Mouse (Mus musculus): ENCODE data around the gene Lce1f.
"Not testable (repeated sequence)": the region's sequence is repeated elsewhere in the genome, so short reads cannot be mapped to it uniquely, and the experiment has no call there.

Gene Lce1f

DNA sequence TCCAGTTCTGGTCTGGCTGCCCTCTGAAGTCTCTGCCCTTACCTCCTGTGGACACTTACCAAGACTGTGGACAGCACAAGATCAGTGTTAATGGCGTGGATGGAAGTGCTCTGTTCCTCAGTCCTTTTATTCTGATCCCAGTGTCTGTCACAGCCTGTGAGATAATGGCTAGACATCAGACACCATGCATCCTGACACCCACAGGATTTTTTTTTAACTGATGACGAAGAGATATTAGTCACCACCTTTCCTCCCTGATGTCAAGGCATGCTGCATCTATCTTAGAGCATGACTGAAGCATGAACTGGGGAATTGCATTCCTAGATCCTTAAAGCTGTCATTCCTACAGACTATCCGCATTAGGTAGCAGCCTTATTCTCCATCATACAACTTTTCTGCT, at the start of gene Lce1f:
Gene Lce1f (minus strand): TSS at position 101 of the 400 bp plus-strand sequence.
- no peak for DNase-seq (ENCODE audit: low read depth, low spot score)

DNA sequence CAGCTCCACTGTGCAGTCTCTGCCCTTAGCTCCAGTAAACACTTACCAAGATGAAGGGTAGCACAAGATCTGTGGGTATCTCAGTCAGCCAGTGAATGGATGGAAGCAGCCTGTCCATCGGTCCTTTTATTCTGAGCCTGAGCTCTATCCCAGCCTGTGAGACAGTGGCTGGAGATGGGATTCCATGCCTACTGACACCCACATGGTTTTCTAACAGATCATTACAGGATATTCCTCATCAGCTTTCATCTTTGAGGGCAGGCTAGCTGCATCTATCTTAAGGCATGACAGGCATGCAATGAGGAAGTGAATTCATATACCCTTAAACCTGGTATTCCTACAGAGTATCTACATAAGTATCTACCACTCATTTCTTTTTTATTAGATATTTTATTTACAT, 44.8 kb upstream of the Lce1f start, which contains the start of gene Lce1h:
Gene Lce1h (minus strand): TSS at position 101 of the 400 bp plus-strand sequence.
- DNase-seq (ENCODE audit: low read depth, low spot score), result no peak

DNA sequence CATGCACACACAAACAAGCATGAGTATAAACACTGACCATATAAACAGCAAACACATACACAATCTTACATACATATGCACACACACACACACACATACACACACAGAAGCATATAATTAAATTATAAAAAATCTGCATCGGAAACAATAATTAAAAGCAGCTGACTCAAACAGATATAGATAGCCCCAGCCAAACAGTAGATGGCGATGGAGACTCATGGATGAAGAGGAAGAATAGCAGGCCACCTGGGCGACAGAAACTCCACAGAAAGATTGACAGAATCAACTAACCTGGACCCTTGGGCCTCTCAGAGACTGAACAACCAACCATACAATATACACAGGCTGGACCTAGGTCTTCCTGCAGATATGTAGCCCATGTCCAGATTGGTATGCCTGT, 33.0 kb upstream of the Lce1f start:
- DNase-seq (ENCODE audit: low read depth, low spot score), result no peak

DNA sequence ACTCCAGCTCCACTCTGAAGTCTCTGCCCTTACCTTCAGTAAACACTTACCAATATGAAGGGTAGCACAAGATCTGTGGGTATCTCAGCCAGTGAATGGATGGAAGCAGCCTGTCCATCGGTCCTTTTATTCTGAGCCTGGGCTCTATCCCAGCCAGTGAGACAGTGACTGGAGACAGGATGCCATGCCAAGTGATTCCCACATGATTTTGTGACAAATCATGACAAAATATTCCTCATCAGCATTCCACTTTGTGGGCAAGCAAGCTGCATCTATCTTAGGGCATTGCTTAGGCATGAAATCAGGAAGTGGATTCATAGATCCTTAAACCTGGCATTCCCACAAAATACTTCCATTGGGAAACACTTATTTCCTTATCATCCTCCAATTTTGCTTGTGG, 32.1 kb upstream of the Lce1f start, which contains the start of gene Lce1g:
Gene Lce1g (minus strand): TSS at position 101 of the 400 bp plus-strand sequence.
- no peak for DNase-seq (ENCODE audit: low read depth, low spot score)

DNA sequence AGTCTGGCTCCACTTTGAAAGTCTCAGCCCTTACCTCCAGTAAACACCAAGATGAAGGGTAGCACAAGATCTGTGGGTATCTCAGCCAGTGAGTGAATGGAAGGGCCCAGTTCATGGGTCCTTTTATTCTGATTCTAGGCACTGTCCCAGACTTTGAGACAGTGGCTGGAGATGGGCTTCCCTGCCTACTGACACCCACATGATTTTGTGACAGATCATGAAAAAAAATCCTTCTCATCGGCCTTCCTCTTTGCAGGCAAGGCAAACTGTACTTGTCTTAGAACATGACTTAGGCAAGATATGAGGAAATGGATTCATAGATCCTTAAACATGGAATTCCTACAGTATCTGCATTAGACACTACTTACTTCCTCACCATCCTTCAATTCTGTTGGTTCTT, 18.8 kb upstream of the Lce1f start, which contains the start of gene Gm38119:
Gene Gm38119 (minus strand): TSS at position 101 of the 400 bp plus-strand sequence.
- no peak for DNase-seq (ENCODE audit: low read depth, low spot score)

DNA sequence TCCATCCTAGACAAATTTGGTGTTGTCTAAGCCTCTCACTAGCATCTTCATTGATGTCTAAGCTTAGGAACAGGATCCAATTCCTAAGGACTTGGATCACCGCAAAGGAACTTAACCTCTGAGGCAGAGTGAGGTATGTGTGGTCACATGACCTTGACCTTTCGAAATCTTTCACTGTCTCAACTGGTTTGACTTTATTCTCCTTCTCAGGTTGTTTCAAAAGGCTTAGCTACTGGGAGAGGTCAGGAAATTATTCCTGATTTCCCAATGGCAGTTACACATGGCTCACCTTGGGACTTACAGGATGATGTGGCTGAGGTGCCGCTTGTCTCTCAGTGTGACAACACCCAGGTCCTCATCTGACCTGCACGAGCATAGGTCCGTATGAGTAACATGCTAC, 2.5 kb upstream of the Lce1f start:
- no peak for DNase-seq (ENCODE audit: low read depth, low spot score)

DNA sequence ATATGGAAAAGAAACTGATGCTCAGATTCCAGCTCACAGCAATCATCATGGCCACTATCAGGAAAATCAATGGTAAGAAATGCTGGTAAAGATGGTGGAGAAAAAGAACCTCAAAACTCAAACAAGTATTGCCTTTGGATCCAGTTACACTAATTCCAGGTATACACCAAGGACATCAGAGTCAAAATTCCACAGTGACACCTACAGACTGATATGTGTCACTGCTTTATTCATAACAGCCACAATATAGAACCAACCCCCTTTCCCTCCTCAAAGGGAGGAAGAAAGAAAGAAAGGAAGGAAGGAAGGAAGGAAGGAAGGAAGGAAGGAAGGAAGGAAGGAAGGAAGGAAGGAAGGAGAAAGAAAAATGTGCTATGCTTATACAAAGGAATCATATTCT, 5.0 kb downstream of the Lce1f start:
- DNase-seq (ENCODE audit: low read depth, low spot score), result no peak

DNA sequence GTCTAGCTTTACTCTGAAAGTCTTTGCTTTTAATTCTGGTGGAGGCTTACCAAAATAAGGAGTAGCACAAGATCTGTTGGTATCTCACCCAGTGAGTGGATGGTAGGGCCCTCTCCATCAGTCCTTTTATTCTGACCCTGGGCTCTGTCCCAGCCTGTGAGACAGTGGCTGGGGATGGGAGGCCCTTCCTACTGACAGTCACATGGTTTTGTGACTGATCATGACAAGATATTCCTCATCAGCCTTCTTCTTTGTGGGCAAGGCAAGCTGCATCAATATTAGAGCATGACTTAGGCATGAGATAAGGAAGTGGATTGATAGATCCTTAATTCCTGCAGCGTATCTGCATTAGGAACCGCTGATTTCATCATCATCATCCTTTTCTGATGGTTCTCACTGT, 11.2 kb downstream of the Lce1f start, which contains the start of gene Lce1e:
Gene Lce1e (minus strand): TSS at position 101 of the 400 bp plus-strand sequence.
- no peak for DNase-seq (ENCODE audit: low read depth, low spot score)

DNA sequence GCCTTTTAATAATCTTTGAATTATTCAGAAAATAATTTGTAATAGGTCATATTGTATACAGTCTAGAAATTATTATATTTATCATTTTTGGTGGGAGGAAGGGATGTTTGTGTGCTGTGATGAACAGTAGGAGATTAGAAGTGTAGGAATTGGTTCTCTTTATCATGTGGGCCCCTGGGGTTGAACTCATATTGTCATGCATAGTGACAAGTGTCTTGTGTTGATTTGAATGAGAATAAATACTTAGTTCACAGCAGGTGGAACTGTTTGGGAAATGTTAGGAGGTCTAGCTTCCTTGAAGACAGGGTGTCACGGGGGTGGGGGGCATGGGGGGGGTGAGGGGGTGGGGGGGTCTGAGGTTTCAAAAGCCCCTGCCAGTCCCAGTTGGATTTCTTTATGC, 25.5 kb downstream of the Lce1f start:
- no peak for DNase-seq (ENCODE audit: low read depth, low spot score)

DNA sequence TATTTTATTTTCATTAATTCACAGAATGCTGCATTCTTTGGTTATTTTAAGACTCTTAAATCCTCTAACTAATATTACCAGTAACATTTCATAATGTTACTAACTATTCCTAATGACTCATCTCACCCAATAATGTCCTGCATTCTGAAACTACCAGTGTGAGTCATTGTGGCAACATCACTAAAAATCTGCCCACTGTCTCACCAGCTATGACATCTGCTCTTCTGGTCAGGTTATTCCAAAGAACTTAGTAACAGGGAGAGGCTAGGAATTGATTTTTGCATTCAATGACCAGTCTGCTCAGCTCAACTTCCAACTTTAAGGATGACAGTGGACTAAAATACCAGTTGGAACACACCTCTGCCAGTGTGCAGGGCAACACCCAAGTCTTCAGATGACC, 28.5 kb downstream of the Lce1f start:
- no peak for DNase-seq (ENCODE audit: low read depth, low spot score)

DNA sequence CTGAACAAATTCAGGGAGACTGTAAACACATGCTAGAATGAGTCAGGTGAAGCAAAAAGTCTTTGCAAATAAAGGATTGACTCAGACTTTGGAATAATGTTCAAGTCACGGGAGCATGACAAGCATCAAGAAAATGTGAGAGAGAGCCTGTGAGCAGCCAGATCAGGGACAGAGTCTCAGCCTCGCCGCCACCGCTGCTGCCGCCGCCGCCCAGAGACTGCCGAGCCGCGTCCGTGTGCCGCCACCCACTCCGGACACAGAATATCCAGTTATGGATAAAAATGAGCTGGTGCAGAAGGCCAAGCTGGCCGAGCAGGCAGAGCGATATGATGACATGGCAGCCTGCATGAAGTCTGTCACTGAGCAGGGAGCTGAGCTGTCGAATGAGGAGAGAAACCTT, 31.0 kb downstream of the Lce1f start:
- not testable (repeated sequence) for DNase-seq (ENCODE audit: low read depth, low spot score)

DNA sequence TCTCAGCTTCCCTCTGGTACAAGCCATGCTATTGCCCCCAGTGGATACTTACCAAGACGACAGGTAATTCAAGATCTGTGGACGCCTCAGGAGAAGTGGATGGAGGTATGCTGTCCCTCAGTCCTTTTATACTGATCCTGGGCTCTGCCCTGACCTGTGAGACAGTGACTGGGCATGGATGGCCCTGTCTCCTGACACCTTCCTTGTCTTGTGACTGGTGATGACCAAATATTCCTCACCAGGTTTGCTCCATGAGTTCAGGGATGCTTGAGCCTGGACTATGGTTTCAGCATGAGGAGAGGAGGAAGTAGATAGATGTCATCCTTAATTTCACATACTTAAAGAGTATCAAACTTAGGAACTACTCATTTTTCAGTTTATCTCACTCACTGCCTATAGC, 33.0 kb downstream of the Lce1f start, which contains the start of gene Lce1d:
Gene Lce1d (minus strand): TSS at position 101 of the 400 bp plus-strand sequence.
- DNase-seq (ENCODE audit: low read depth, low spot score), result no peak

DNA sequence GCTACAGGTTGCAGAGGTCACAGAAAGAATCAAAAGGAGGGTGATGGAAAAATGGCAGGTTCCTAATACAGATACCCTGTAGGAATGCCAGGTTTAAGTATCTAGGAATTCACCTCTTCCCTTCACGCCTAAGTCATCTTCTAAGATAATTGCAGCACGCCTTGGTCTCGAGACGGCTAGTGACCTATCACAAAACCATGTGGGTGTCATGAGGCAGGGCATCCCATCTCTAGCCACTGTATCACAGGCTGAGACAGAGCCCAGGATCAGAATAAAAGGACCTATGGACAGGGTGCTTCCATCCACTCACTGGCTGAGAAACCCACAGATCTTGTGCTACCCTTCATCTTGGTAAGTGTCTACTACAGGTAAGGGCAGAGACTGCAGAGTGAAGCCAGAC, 41.2 kb downstream of the Lce1f start, which contains the start of gene Lce1c:
Gene Lce1c (plus strand): TSS at position 301 of the 400 bp plus-strand sequence.
- DNase-seq (ENCODE audit: low read depth, low spot score), result no peak

DNA sequence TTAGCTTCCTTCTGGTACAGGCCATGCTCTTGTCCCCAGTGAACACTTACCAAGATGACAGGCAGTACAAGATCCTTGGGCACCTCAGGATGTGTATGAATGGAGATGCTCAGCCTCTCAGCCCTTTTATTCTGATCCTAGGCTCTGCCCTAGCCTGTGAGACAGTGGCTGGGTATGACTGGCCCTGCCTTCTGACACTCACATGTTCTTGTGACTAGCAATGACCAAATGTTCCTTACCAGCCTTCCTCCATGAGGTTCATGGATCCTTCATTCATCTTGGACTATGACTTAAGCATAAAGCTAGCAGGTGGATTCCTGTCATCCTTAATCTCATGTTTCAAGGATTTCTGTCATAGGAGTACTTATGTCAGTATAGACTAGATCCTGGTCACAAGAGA, 49.9 kb downstream of the Lce1f start, which contains the start of gene Lce1a2:
Gene Lce1a2 (minus strand): TSS at position 101 of the 400 bp plus-strand sequence.
- DNase-seq (ENCODE audit: low read depth, low spot score), result no peak

All from retina, adult 2 months (tissue).